Mouse (Mus musculus): ENCODE results near the gene Prr12. TPM values are rescaled to one million over a fixed set of nuclear protein-coding genes. Genes with fewer than 3 reads are reported as not detected.

Prr12 gene
- polyA plus RNA-seq, 1 experiment from 2014 or later, result 6.4 TPM

DNA sequence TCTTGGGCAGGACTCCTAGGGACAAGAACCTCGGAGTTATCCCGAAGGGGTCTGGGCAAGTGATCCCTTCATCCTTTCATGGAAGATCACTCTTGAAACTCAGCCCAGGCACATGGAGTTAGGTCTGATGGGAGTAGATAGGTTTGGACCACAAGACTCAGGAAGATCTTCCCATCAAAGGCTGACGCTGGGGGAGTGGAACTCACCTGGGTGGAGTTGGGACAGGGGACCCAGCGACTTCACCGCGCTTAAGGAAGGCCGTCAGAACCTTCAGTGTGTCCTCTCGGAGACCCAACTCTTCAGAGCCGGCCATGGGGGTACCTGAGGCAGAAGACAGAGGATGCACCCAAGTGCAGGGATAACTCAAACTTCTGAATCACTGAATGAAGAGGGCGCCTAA, 56.0 kb downstream of the Prr12 start:
- Histone ChIP-seq H3K9ac (replicated peaks; ENCODE audit: low read depth) (peak overlapping the region; percentile 61), H3K36me3 (ENCODE audit: insufficient read depth, low read length) (peaks cover 18% of the 10 kb centered on the region), H3K27ac (ENCODE audit: low read length) (no peak overlapping the region), H3K9me3 (ENCODE audit: low read length) (no peaks in the 10 kb centered on the region), H3K27me3 (replicated peaks; ENCODE audit: insufficient read depth, low read length) (no peaks in the 10 kb centered on the region), H3K4me3 (ENCODE audit: low read depth, low read length) (peak overlapping the region; percentile 64), H3K4me2 (replicated peaks; ENCODE audit: low read depth, low read length) (peak overlapping the region; percentile 65), H3K4me1 (ENCODE audit: insufficient read depth, low read depth, low read length) (peaks cover 10% of the 10 kb centered on the region)
- DNase-seq (ENCODE audit: low spot score), result no peak
- 10% methylated on average over 10 of the region's 10 CpGs for WGBS
- TF ChIP-seq EP300 (IDR thresholded peaks at IDR 0.05), result no peak
- no peak for TF ChIP-seq CTCF (IDR thresholded peaks at IDR 0.05)
- no peak for ATAC-seq

DNA sequence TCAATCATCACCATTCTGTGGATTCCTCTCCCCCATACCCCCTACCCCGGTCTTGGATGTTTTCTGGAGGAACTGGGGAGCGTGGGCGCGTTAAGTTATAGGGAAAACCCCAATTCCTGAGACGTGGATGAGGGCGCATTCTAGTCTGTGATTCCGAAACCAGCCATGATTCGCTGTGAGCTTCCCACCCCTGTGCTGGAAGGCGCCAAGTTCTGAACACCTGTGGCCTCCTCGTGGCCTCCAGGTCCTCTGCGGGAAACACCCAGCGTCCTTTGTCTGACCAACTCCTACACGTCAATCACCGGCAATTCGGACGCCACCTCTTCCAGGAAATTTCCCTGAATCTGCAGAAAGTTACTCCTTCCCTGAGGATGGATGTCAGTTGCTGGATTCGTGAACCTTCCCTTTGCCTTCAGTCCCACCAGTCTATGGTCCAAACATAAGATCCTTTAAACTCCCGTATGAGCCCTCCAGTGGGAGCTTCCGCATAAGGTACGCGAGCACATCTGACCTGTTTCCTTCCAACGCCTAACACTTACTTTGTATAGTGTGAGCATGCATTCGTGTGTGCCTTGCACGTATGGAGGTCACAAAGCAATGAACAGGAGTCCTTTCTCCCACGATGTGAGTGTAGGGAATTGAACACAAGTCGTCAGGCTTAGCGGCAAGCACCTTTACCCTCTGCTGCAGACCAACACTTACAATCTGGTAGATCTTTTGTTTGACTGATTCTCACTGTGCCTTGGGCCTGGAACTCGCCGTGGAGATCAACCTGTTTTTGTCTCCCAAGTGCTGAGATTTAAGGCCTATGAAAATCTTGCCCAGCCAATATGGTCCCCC, 65.6 kb downstream of the Prr12 start:
- WGBS, result under 1% methylated on average over 29 of the region's 29 CpGs
- H3K36me3 ChIP-seq (ENCODE audit: insufficient read depth, low read length), result peaks cover 8% of the 10 kb centered on the region; the same call in 1 of the 2 replicates
- H3K9ac ChIP-seq (replicated peaks; ENCODE audit: low read depth), result peak overlapping the region; percentile 43
- ATAC-seq, result peak; percentile 14
- no peaks in the 10 kb centered on the region for H3K27me3 ChIP-seq (replicated peaks; ENCODE audit: insufficient read depth, low read length)
- H3K4me3 ChIP-seq (ENCODE audit: low read depth, low read length), result peak overlapping the region; percentile 44
- H3K9me3 ChIP-seq (ENCODE audit: low read length), result no peaks in the 10 kb centered on the region
- H3K4me2 ChIP-seq (replicated peaks; ENCODE audit: low read depth, low read length), result peak overlapping the region; percentile 65
- no peak for TF ChIP-seq EP300 (IDR thresholded peaks at IDR 0.05)
- peak; percentile 25; the same call in 1 of the 2 replicates for TF ChIP-seq CTCF (IDR thresholded peaks at IDR 0.05)
- H3K4me1 ChIP-seq (ENCODE audit: insufficient read depth, low read depth, low read length), result no peaks in the 10 kb centered on the region; the same call in 1 of the 2 replicates
- DNase-seq (ENCODE audit: low spot score), result no peak
- peak overlapping the region; percentile 81 for H3K27ac ChIP-seq (ENCODE audit: low read length)

DNA sequence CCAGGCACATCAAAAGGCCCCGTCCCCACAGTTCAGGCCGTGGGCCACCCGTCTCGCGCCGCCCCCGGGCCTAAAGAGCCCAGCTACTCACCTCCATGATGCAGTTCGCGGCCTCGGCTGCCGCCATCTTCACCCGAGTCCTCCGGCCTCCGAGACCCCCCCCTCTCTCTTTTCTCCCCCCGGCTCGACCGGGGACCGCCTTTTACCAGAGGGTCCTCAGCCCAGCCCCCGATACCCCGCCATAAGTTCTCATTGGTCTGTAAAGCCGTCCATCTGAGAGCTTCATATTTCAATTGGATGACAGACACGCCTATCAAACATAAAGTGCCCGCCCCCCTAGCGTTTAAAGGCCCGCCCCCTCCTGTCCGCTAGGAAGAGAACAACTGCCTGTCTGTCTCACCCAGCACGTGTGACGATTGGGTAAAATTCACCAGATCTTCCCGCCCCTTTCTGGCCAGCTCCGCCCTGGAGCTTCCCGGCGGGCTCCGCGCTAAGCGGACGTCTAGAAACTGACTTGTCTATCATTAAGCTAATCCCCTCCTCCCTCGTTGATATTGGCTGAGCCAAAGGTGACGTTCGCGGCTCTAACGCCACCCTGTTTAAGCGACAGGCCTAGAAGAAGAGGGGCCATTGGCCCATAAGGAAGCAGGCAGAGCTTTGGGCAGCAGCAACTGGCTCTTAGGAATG, 66.3 kb downstream of the Prr12 start, which contains the start of gene Prmt1:
Prmt1 (minus strand) TSS at position 377 of the 687 bp plus-strand sequence.
- peak; percentile 95 for ATAC-seq
- H3K36me3 ChIP-seq (ENCODE audit: insufficient read depth, low read length), result 0 out of 2 replicates have a peak, but pooled peaks cover 6% of the 10 kb centered on the region
- peak within 1 kb of the TSS; percentile 64 for H3K4me3 ChIP-seq (ENCODE audit: low read depth, low read length)
- no peaks in the 10 kb centered on the region for H3K9me3 ChIP-seq (ENCODE audit: low read length)
- peak within 1 kb of the TSS; percentile 81 for H3K27ac ChIP-seq (ENCODE audit: low read length)
- peak; percentile 100 for DNase-seq (ENCODE audit: low spot score)
- 1% methylated on average over 39 of the region's 42 CpGs for WGBS
- TF ChIP-seq CTCF (IDR thresholded peaks at IDR 0.05), result no peak
- TF ChIP-seq EP300 (IDR thresholded peaks at IDR 0.05), result peak; percentile 81
- peak within 1 kb of the TSS; percentile 43 for H3K9ac ChIP-seq (replicated peaks; ENCODE audit: low read depth)
- H3K27me3 ChIP-seq (replicated peaks; ENCODE audit: insufficient read depth, low read length), result no peaks in the 10 kb centered on the region
- peak within 1 kb of the TSS; percentile 72 for H3K4me2 ChIP-seq (replicated peaks; ENCODE audit: low read depth, low read length)
- H3K4me1 ChIP-seq (ENCODE audit: insufficient read depth, low read depth, low read length), result no peaks in the 10 kb centered on the region; the same call in 1 of the 2 replicates

DNA sequence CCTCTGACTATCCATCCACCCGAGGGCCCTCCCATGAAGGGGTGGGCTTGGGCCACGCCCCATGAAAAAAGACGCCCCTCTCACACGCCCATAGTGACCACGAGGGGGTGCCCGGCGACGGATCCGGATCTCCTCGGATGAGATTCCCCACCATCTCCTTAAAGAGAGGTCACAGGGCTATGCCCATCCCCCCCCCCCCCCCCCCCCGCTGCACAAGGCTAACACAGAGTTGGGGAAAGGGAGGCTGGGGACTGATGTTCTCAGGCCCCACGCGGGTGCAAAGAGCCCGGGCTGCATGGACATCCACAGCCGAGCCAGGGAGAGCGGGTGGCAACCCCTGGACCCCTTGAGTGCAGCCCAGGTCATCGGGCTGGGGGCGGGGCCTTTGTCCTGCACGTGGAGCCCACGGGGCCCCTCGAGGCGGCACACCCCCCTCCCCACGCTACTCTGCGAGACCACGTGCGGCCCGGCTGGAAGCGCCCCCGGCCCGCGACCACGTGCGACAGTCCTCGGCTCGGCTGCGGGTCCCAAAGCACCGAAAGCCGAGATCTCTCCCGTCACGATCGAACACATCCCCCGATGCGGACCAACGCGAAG, 67.0 kb downstream of the Prr12 start:
- 0 out of 2 replicates have a peak, but pooled peaks cover 6% of the 10 kb centered on the region for H3K36me3 ChIP-seq (ENCODE audit: insufficient read depth, low read length)
- peak overlapping the region; percentile 64 for H3K4me3 ChIP-seq (ENCODE audit: low read depth, low read length)
- peak overlapping the region; percentile 72 for H3K4me2 ChIP-seq (replicated peaks; ENCODE audit: low read depth, low read length)
- DNase-seq (ENCODE audit: low spot score) (peak; percentile 76), ATAC-seq (peak; percentile 2; the same call in 1 of the 2 replicates)
- no peaks in the 10 kb centered on the region for H3K27me3 ChIP-seq (replicated peaks; ENCODE audit: insufficient read depth, low read length)
- TF ChIP-seq EP300 (IDR thresholded peaks at IDR 0.05), result no peak
- TF ChIP-seq CTCF (IDR thresholded peaks at IDR 0.05), result peak; percentile 55
- H3K9me3 ChIP-seq (ENCODE audit: low read length), result no peaks in the 10 kb centered on the region
- peak overlapping the region; percentile 41 for H3K9ac ChIP-seq (replicated peaks; ENCODE audit: low read depth)
- no peaks in the 10 kb centered on the region; the same call in 1 of the 2 replicates for H3K4me1 ChIP-seq (ENCODE audit: insufficient read depth, low read depth, low read length)
- WGBS, result 1% methylated on average over 31 of the region's 45 CpGs
- H3K27ac ChIP-seq (ENCODE audit: low read length), result peak overlapping the region; percentile 80

DNA sequence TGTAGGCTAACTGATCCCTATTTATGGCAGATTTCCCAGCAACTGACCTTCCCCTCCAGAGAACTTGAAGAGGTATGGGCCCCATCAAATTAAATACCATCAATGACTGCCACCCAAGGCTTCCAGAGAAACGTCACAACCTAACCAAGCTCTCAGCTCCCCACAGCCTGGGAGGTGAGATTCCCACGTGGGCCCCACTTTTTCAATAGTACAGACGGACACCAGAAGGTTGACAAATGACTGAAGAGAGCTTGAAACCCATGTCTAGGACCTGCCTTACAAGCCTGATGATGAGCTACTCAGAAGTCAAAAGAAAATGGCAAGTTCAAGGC, 67.9 kb downstream of the Prr12 start:
- no peak overlapping the region for H3K27ac ChIP-seq (ENCODE audit: low read length)
- 0 out of 2 replicates have a peak, but pooled peaks cover 14% of the 10 kb centered on the region for H3K36me3 ChIP-seq (ENCODE audit: insufficient read depth, low read length)
- H3K9me3 ChIP-seq (ENCODE audit: low read length), result no peaks in the 10 kb centered on the region
- ATAC-seq (no peak), DNase-seq (ENCODE audit: low spot score) (no peak)
- no peak overlapping the region for H3K9ac ChIP-seq (replicated peaks; ENCODE audit: low read depth)
- no peak overlapping the region for H3K4me3 ChIP-seq (ENCODE audit: low read depth, low read length)
- no peaks in the 10 kb centered on the region for H3K27me3 ChIP-seq (replicated peaks; ENCODE audit: insufficient read depth, low read length)
- 36% methylated on average over 3 of the region's 3 CpGs for WGBS
- no peak for TF ChIP-seq EP300 (IDR thresholded peaks at IDR 0.05)
- no peak for TF ChIP-seq CTCF (IDR thresholded peaks at IDR 0.05)
- H3K4me1 ChIP-seq (ENCODE audit: insufficient read depth, low read depth, low read length), result no peaks in the 10 kb centered on the region; the same call in 1 of the 2 replicates
- no peak overlapping the region for H3K4me2 ChIP-seq (replicated peaks; ENCODE audit: low read depth, low read length)
